Mouse (Mus musculus) hindbrain, embryonic 14.5 days (tissue): ENCODE measurements at regions not wholly inside any gene's neighbourhood (a gene's known extent, or its start where the extent isn't known, plus 50 kb on each side); places are given as distances from the start of the nearest gene placed in this dataset.
"Not testable (repeated sequence)": the region's sequence is repeated elsewhere in the genome, so short reads cannot be mapped to it uniquely, and the experiment has no call there.

Source experiments
- ATAC-seq: fragments of 200-750 bp; cut with Nextera tagmentation; 2 replicates; pipeline ENCODE4 v1.8.0; 2017; ENCODE audit warnings: moderate number of reproducible peaks, mild to moderate bottlenecking, moderate TSS enrichment, moderate library complexity; ENCODE audit not compliant: low FRiP score
- DNase-seq: peaks from one replicate; pipeline ENCODE4 v3.0.0-alpha.2; 2015; ENCODE audit warnings: low spot score
- H3K27ac ChIP-seq: fragments of 300-500 bp; sonication (generic); 2 replicates; pipeline ENCODE4 v1.5.1; 2014; ENCODE audit warnings: mild to moderate bottlenecking, moderate library complexity
- H3K27me3 ChIP-seq: fragments of 300-500 bp; sonication (generic); 2 replicates; pipeline ENCODE4 v1.6.1; 2014; ENCODE audit warnings: mild to moderate bottlenecking, low read length, mixed read lengths; ENCODE audit not compliant: control insufficient read depth, insufficient read depth
- H3K36me3 ChIP-seq: fragments of 300-500 bp; sonication (generic); replicated peaks from 2 replicates; pipeline ENCODE4 v1.6.1; 2014; ENCODE audit not compliant: control insufficient read depth, insufficient read depth
- H3K4me1 ChIP-seq: fragments of 300-500 bp; sonication (generic); replicated peaks from 2 replicates; pipeline ENCODE4 v1.6.1; 2014; ENCODE audit warnings: antibody characterized with exemption, low read length, mixed read lengths; ENCODE audit not compliant: control insufficient read depth, insufficient read depth
- H3K4me2 ChIP-seq: fragments of 300-500 bp; sonication (generic); replicated peaks from 2 replicates; pipeline ENCODE4 v1.6.1; 2014; ENCODE audit warnings: mild to moderate bottlenecking, moderate library complexity
- H3K4me3 ChIP-seq: fragments of 300-500 bp; sonication (generic); replicated peaks from 2 replicates; pipeline ENCODE4 v1.5.1; 2014; ENCODE audit warnings: mild to moderate bottlenecking, low read length
- H3K9ac ChIP-seq: fragments of 300-500 bp; sonication (generic); 2 replicates; pipeline ENCODE4 v1.6.1; 2014
- H3K9me3 ChIP-seq: fragments of 300-500 bp; sonication (generic); 2 replicates; pipeline ENCODE4 v1.6.1; 2016; ENCODE audit warnings: low read length; ENCODE audit not compliant: control insufficient read depth
- WGBS: fragments of 180-500 bp; shearing (Covaris S2); extraction: QIAGEN DNeasy Blood & Tissue Kit; methylation state at CpG from one replicate; pipeline ENCODE4 v1.1.7; 2014; 5-methylcytosine and 5-hydroxymethylcytosine counted together

GRCm38 (mm10) chr10:117450240-117450569 is 70.4 kb upstream of the Cpsf6 start:
- Histone ChIP-seq H3K9ac (no peak overlapping the region), H3K36me3 (no peaks in the 10 kb centered on the region), H3K27ac (no peak overlapping the region), H3K27me3 (no peaks in the 10 kb centered on the region), H3K4me3 (no peak overlapping the region), H3K9me3 (no peaks in the 10 kb centered on the region), H3K4me2 (no peak overlapping the region), H3K4me1 (no peaks in the 10 kb centered on the region)
- ATAC-seq (no peak), DNase-seq (no peak)
- WGBS: 90% methylated on average over 1 of the region's 1 CpGs

- H3K4me1 ChIP-seq: no peaks in the 10 kb centered on the region
Measured at GRCm38 (mm10) chr10:117449416-117450239, 69.8 kb upstream of the Cpsf6 start.

GRCm38 (mm10) chr10:117448783-117449182 is 69.0 kb upstream of the Cpsf6 start:
- H3K4me2 ChIP-seq, H3K36me3 ChIP-seq, H3K9me3 ChIP-seq, H3K27me3 ChIP-seq, DNase-seq, ATAC-seq, H3K9ac ChIP-seq, H3K4me3 ChIP-seq, H3K27ac ChIP-seq, H3K4me1 ChIP-seq: not testable (repeated sequence)
- 98% methylated on average over 3 of the region's 3 CpGs for WGBS

More at GRCm38 (mm10) chr10:117449416-117450239, 69.8 kb upstream of the Cpsf6 start:
- H3K27ac ChIP-seq: no peak overlapping the region
- WGBS: 91% methylated on average over 3 of the region's 3 CpGs
- H3K27me3 ChIP-seq: no peaks in the 10 kb centered on the region
- DNase-seq (no peak), ATAC-seq (no peak)
- H3K36me3 ChIP-seq: no peaks in the 10 kb centered on the region
- no peaks in the 10 kb centered on the region for H3K9me3 ChIP-seq
- H3K4me3 ChIP-seq: no peak overlapping the region
- H3K9ac ChIP-seq: no peak overlapping the region
- H3K4me2 ChIP-seq: no peak overlapping the region

- no peak overlapping the region for H3K9ac ChIP-seq
- H3K4me2 ChIP-seq: no peak overlapping the region
- no peaks in the 10 kb centered on the region for H3K36me3 ChIP-seq
- WGBS: 92% methylated on average over 8 of the region's 8 CpGs
- H3K27ac ChIP-seq: no peak overlapping the region
- H3K9me3 ChIP-seq: no peaks in the 10 kb centered on the region
- ATAC-seq: no peak
- no peaks in the 10 kb centered on the region for H3K27me3 ChIP-seq
- H3K4me3 ChIP-seq: no peak overlapping the region
- no peaks in the 10 kb centered on the region for H3K4me1 ChIP-seq
- no peak for DNase-seq
Measured at GRCm38 (mm10) chr10:117447626-117448025, 67.8 kb upstream of the Cpsf6 start.

GRCm38 (mm10) chr10:117447206-117447605 is 67.4 kb upstream of the Cpsf6 start:
- 76% methylated on average over 8 of the region's 8 CpGs for WGBS
- Histone ChIP-seq H3K9me3 (no peaks in the 10 kb centered on the region), H3K9ac (no peak overlapping the region), H3K4me3 (no peak overlapping the region), H3K36me3 (no peaks in the 10 kb centered on the region), H3K27me3 (no peaks in the 10 kb centered on the region), H3K27ac (no peak overlapping the region), H3K4me1 (no peaks in the 10 kb centered on the region), H3K4me2 (no peak overlapping the region)
- DNase-seq (no peak), ATAC-seq (no peak)

- no peaks in the 10 kb centered on the region for H3K27me3 ChIP-seq
- 87% methylated on average over 7 of the region's 7 CpGs for WGBS
- H3K4me2 ChIP-seq: no peak overlapping the region
- H3K36me3 ChIP-seq: no peaks in the 10 kb centered on the region
- DNase-seq (no peak), ATAC-seq (no peak)
- no peak overlapping the region for H3K4me3 ChIP-seq
- no peak overlapping the region for H3K9ac ChIP-seq
- no peak overlapping the region for H3K27ac ChIP-seq
- no peaks in the 10 kb centered on the region for H3K4me1 ChIP-seq
- H3K9me3 ChIP-seq: no peaks in the 10 kb centered on the region
Measured at GRCm38 (mm10) chr10:117446776-117447175, 67.0 kb upstream of the Cpsf6 start.

GRCm38 (mm10) chr10:117445801-117446490 is 66.1 kb upstream of the Cpsf6 start:
- DNase-seq: no peak
- WGBS: 86% methylated on average over 15 of the region's 15 CpGs

GRCm38 (mm10) chr10:117445181-117445790 is 65.5 kb upstream of the Cpsf6 start:
- Histone ChIP-seq H3K27me3 (no peaks in the 10 kb centered on the region), H3K9me3 (no peaks in the 10 kb centered on the region), H3K4me1 (no peaks in the 10 kb centered on the region), H3K4me3 (no peak overlapping the region), H3K27ac (no peak overlapping the region), H3K36me3 (no peaks in the 10 kb centered on the region), H3K9ac (no peak overlapping the region), H3K4me2 (no peak overlapping the region)
- no peak for DNase-seq
- ATAC-seq: no peak
- 81% methylated on average over 6 of the region's 6 CpGs for WGBS

More at GRCm38 (mm10) chr10:117445801-117446490, 66.1 kb upstream of the Cpsf6 start:
- Histone ChIP-seq H3K4me2 (no peak overlapping the region), H3K9me3 (no peaks in the 10 kb centered on the region), H3K4me3 (no peak overlapping the region), H3K27me3 (no peaks in the 10 kb centered on the region), H3K9ac (no peak overlapping the region), H3K27ac (no peak overlapping the region), H3K36me3 (no peaks in the 10 kb centered on the region), H3K4me1 (no peaks in the 10 kb centered on the region)
- ATAC-seq: no peak

- no peak for ATAC-seq
- DNase-seq: no peak
- no peak overlapping the region for H3K4me2 ChIP-seq
- 92% methylated on average over 10 of the region's 10 CpGs for WGBS
- no peaks in the 10 kb centered on the region for H3K27me3 ChIP-seq
- H3K36me3 ChIP-seq: no peaks in the 10 kb centered on the region
- no peak overlapping the region for H3K4me3 ChIP-seq
- no peaks in the 10 kb centered on the region for H3K9me3 ChIP-seq
- H3K4me1 ChIP-seq: no peaks in the 10 kb centered on the region
- no peak overlapping the region for H3K9ac ChIP-seq
- H3K27ac ChIP-seq: no peak overlapping the region
Measured at GRCm38 (mm10) chr10:117444761-117445160, 64.9 kb upstream of the Cpsf6 start.
